Mouse (Mus musculus): ENCODE measurements around the gene Ap4b1. TPM values are rescaled to one million over a fixed set of nuclear protein-coding genes. Genes with fewer than 3 reads are reported as not detected.

Gene Ap4b1
- 19.6 and 21.0 TPM in 2 replicates for polyA plus RNA-seq (2015; fragmentation: Nextera tagmentation; extraction: Ambion mirVana)

GRCm38 (mm10) chr3:103808891-103809798 is at the start of gene Ap4b1, which contains the start of the genes Dclre1b and Gm43064:
Gene Ap4b1, plus strand, starts transcription at chr3:103809520.
Gene Dclre1b, minus strand, starts transcription at chr3:103809444.
Gene Gm43064, plus strand, starts transcription at chr3:103809573.
- Histone ChIP-seq H3K9me3 (no peaks in the 10 kb centered on the region), H3K4me1 (peaks cover 17% of the 10 kb centered on the region), H3K4me3 (peak within 1 kb of the TSS; percentile 70), H3K9ac (peak within 1 kb of the TSS; percentile 94), H3K27me3 (no peaks in the 10 kb centered on the region), H3K36me3 (peaks cover 27% of the 10 kb centered on the region), H3K27ac (peak within 1 kb of the TSS; percentile 95), H3K4me2 (peak within 1 kb of the TSS; percentile 78)
- WGBS: under 1% methylated on average over 62 of the region's 70 CpGs
- ATAC-seq (ENCODE audit: borderline replicate concordance, extremely low read depth, low FRiP score, low TSS enrichment): peak; percentile 98

- peaks cover 11% of the 10 kb centered on the region for H3K4me1 ChIP-seq
- no peak overlapping the region for H3K9ac ChIP-seq
- peaks cover 37% of the 10 kb centered on the region for H3K36me3 ChIP-seq
- no peak for ATAC-seq (ENCODE audit: borderline replicate concordance, extremely low read depth, low FRiP score, low TSS enrichment)
- H3K4me3 ChIP-seq: no peak overlapping the region
- H3K9me3 ChIP-seq: no peaks in the 10 kb centered on the region
- 75% methylated on average over 3 of the region's 3 CpGs for WGBS
- no peak overlapping the region for H3K27ac ChIP-seq
- no peak overlapping the region for H3K4me2 ChIP-seq
- H3K27me3 ChIP-seq: no peaks in the 10 kb centered on the region
Observed at GRCm38 (mm10) chr3:103766789-103767188, 42.5 kb upstream of the Ap4b1 start.

GRCm38 (mm10) chr3:103771531-103772130 is 37.7 kb upstream of the Ap4b1 start:
- H3K4me2 ChIP-seq: peak overlapping the region; percentile 22; the same call in 1 of the 2 replicates
- 0 out of 2 replicates have a peak overlapping the region, but pooled peaks have one; percentile 14 for H3K9ac ChIP-seq
- no peak for ATAC-seq (ENCODE audit: borderline replicate concordance, extremely low read depth, low FRiP score, low TSS enrichment)
- peaks cover 27% of the 10 kb centered on the region for H3K4me1 ChIP-seq
- peak overlapping the region; percentile 62 for H3K27ac ChIP-seq
- peaks cover 19% of the 10 kb centered on the region; the same call in 1 of the 2 replicates for H3K36me3 ChIP-seq
- WGBS: 39% methylated on average over 9 of the region's 9 CpGs
- H3K9me3 ChIP-seq: no peaks in the 10 kb centered on the region
- no peaks in the 10 kb centered on the region for H3K27me3 ChIP-seq
- H3K4me3 ChIP-seq: no peak overlapping the region

- 77% methylated on average over 4 of the region's 4 CpGs for WGBS
- no peak overlapping the region for H3K9ac ChIP-seq
- ATAC-seq (ENCODE audit: borderline replicate concordance, extremely low read depth, low FRiP score, low TSS enrichment): no peak
Observed at GRCm38 (mm10) chr3:103772846-103773245, 36.5 kb upstream of the Ap4b1 start.

DNA sequence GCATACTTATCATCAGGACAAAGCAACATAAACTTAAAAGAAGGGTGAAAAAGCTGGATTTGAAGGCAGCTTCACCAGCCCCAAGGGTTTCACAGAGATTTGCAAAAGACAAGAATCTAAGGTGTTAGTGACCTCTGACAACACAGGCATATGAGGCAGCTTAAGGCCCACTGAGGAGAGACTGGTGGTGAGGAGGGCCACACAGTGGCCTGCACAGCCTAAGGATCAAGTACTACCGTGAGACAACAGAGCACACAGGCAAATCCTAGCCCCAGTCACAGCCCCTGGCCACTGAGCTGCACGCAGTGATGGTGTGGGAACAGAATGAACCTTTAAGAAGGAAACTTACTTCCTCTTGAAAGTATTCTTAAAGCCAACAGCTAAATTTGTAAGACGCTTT is 35.8 kb upstream of the Ap4b1 start:
- H3K36me3 ChIP-seq: peaks cover 26% of the 10 kb centered on the region
- no peak overlapping the region for H3K4me3 ChIP-seq
- H3K27me3 ChIP-seq: no peaks in the 10 kb centered on the region
- peaks cover 27% of the 10 kb centered on the region for H3K4me1 ChIP-seq
- H3K4me2 ChIP-seq: no peak overlapping the region
- no peak overlapping the region for H3K9ac ChIP-seq
- ATAC-seq (ENCODE audit: borderline replicate concordance, extremely low read depth, low FRiP score, low TSS enrichment): no peak
- H3K27ac ChIP-seq: peak overlapping the region; percentile 39; the same call in 1 of the 2 replicates
- H3K9me3 ChIP-seq: no peaks in the 10 kb centered on the region
- WGBS: 86% methylated on average over 3 of the region's 3 CpGs

More at GRCm38 (mm10) chr3:103772846-103773245, 36.5 kb upstream of the Ap4b1 start:
- no peaks in the 10 kb centered on the region for H3K27me3 ChIP-seq
- no peak overlapping the region for H3K4me3 ChIP-seq
- H3K4me2 ChIP-seq: no peak overlapping the region
- no peaks in the 10 kb centered on the region for H3K9me3 ChIP-seq
- H3K27ac ChIP-seq: no peak overlapping the region
- peaks cover 27% of the 10 kb centered on the region for H3K4me1 ChIP-seq
- peaks cover 30% of the 10 kb centered on the region for H3K36me3 ChIP-seq

DNA sequence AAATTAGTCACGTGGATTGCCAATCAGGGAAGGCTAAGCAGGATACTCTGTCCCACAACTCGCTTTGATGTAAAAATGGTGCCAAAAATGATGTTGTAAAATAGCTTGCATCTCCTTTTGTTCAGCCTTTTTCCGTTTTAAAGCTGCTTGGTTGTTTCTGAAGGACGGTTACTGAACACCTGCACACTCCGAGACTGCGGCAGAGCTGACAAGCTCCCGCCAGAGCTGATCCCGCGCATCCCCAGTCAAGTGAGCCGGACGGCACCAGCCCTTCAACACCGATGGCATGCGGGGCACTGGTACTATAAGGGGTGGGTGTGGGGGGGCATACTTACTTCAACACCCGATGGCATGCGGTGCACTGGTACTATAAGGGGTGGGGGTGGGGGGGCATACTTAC is 35.3 kb upstream of the Ap4b1 start:
- no peaks in the 10 kb centered on the region for H3K27me3 ChIP-seq
- no peak overlapping the region for H3K27ac ChIP-seq
- H3K36me3 ChIP-seq: peaks cover 22% of the 10 kb centered on the region
- no peak overlapping the region for H3K9ac ChIP-seq
- 82% methylated on average over 15 of the region's 15 CpGs for WGBS
- no peaks in the 10 kb centered on the region for H3K9me3 ChIP-seq
- H3K4me1 ChIP-seq: peaks cover 27% of the 10 kb centered on the region
- H3K4me2 ChIP-seq: no peak overlapping the region
- ATAC-seq (ENCODE audit: borderline replicate concordance, extremely low read depth, low FRiP score, low TSS enrichment): 0 out of 2 replicates have a peak, but pooled peaks have one; percentile 35
- H3K4me3 ChIP-seq: no peak overlapping the region

DNA sequence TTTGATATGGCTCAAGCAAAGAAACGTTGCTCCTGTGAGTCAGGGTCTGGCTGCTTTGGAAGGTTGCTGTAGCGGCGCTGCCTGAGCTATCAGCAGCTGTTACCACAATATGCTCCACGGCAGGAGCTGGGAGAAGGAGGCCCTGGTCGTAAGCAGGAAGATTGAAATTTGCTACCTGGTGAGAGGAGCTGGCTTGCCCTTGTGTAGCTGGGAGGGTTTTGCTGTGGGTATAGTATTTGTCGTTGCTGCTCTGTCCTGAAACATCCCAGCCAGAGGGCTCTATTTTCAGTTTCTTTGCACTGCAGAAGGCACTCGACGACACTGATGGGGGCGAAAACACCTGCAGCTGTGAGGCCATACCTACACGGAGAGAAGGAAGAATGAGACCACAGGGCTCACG is 31.4 kb upstream of the Ap4b1 start:
- no peak overlapping the region for H3K9ac ChIP-seq
- no peak overlapping the region for H3K4me2 ChIP-seq
- H3K4me1 ChIP-seq: peaks cover 14% of the 10 kb centered on the region; the same call in 1 of the 2 replicates
- H3K27me3 ChIP-seq: no peaks in the 10 kb centered on the region
- H3K9me3 ChIP-seq: no peaks in the 10 kb centered on the region
- H3K36me3 ChIP-seq: peaks cover 18% of the 10 kb centered on the region
- no peak overlapping the region for H3K27ac ChIP-seq
- WGBS: 85% methylated on average over 11 of the region's 11 CpGs
- no peak overlapping the region for H3K4me3 ChIP-seq
- no peak for ATAC-seq (ENCODE audit: borderline replicate concordance, extremely low read depth, low FRiP score, low TSS enrichment)

DNA sequence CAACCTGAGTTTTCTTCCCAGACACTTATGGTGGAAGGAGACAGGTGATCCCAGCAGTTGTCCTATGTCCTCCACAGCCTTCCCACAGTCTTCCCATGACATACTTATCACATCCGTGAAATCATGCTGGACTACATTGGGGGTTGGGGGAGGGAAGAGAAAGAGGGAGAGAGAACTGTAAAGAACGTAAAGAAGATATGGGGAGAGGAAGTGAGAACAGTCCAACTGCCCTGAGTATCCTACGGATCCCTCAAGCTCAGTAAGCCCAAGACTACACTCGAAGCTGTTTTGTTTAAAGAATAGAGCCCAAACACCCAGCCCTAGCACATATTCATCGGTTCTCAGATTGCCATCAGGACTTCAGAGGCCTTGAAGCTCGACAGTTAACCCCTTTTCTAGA is 30.7 kb upstream of the Ap4b1 start:
- no peak overlapping the region for H3K9ac ChIP-seq
- H3K4me2 ChIP-seq: no peak overlapping the region
- H3K27ac ChIP-seq: no peak overlapping the region
- 0 out of 2 replicates have a peak, but pooled peaks cover 8% of the 10 kb centered on the region for H3K4me1 ChIP-seq
- no peaks in the 10 kb centered on the region for H3K9me3 ChIP-seq
- H3K36me3 ChIP-seq: peaks cover 18% of the 10 kb centered on the region
- no peak overlapping the region for H3K4me3 ChIP-seq
- no peak for ATAC-seq (ENCODE audit: borderline replicate concordance, extremely low read depth, low FRiP score, low TSS enrichment)
- 74% methylated on average over 6 of the region's 6 CpGs for WGBS
- no peaks in the 10 kb centered on the region for H3K27me3 ChIP-seq

GRCm38 (mm10) chr3:103779183-103779582 is 30.1 kb upstream of the Ap4b1 start:
- Histone ChIP-seq H3K27me3 (no peaks in the 10 kb centered on the region), H3K4me3 (no peak overlapping the region), H3K27ac (no peak overlapping the region), H3K4me2 (no peak overlapping the region), H3K36me3 (peaks cover 18% of the 10 kb centered on the region), H3K9me3 (no peaks in the 10 kb centered on the region), H3K4me1 (0 out of 2 replicates have a peak, but pooled peaks cover 8% of the 10 kb centered on the region), H3K9ac (no peak overlapping the region)
- ATAC-seq (ENCODE audit: borderline replicate concordance, extremely low read depth, low FRiP score, low TSS enrichment): no peak
- 77% methylated on average over 7 of the region's 7 CpGs for WGBS

DNA sequence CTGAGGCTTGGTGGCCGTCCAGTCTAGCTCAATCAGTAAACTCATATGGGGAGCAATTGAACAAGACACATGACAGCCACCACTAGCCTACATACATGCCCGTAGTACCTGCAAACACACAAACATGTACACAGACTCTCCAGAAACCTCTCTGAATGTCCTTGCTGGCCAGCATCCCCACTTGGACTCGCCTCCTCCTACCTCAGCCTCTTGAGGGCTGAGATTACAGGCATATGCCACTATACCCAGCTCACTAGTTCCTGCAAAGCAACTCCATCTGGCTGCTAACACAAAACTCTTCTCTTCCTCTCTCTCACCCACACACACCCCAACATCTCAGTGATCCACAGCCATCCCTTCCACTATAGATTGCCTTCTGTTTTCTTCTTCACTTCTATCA is 29.0 kb upstream of the Ap4b1 start:
- peaks cover 18% of the 10 kb centered on the region for H3K36me3 ChIP-seq
- no peak overlapping the region for H3K9ac ChIP-seq
- H3K27me3 ChIP-seq: no peaks in the 10 kb centered on the region
- 83% methylated on average over 3 of the region's 3 CpGs for WGBS
- 0 out of 2 replicates have a peak, but pooled peaks cover 12% of the 10 kb centered on the region for H3K4me1 ChIP-seq
- no peak overlapping the region for H3K27ac ChIP-seq
- no peak overlapping the region for H3K4me3 ChIP-seq
- ATAC-seq (ENCODE audit: borderline replicate concordance, extremely low read depth, low FRiP score, low TSS enrichment): no peak
- H3K4me2 ChIP-seq: no peak overlapping the region
- H3K9me3 ChIP-seq: no peaks in the 10 kb centered on the region

DNA sequence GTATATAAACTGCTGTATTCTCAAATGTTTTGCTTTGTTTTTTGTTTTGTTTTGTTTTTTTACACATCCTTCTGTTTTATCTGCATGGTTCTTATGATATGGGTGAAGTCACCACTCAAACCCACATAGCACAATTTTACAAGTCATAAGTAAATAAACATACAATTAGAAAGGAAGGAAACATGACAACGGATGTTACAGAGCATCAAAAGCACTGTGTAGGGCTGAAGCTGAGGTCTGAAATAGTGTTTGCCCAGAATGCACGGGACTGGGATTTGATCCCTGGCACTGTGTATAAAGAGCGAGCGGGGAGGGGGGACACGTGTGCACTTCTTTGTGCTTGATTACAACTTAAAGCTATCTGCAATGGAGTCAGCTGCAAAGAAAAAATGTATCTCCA is 28.5 kb upstream of the Ap4b1 start:
- WGBS: 68% methylated on average over 5 of the region's 5 CpGs
- no peak for ATAC-seq (ENCODE audit: borderline replicate concordance, extremely low read depth, low FRiP score, low TSS enrichment)
- no peak overlapping the region for H3K4me3 ChIP-seq
- H3K27ac ChIP-seq: no peak overlapping the region
- H3K9ac ChIP-seq: no peak overlapping the region
- H3K36me3 ChIP-seq: peaks cover 13% of the 10 kb centered on the region
- no peaks in the 10 kb centered on the region for H3K9me3 ChIP-seq
- H3K27me3 ChIP-seq: no peaks in the 10 kb centered on the region
- H3K4me1 ChIP-seq: 0 out of 2 replicates have a peak, but pooled peaks cover 12% of the 10 kb centered on the region
- H3K4me2 ChIP-seq: no peak overlapping the region
